Mouse (Mus musculus): Measurements from ENCODE around the gene Thsd4.

DNA sequence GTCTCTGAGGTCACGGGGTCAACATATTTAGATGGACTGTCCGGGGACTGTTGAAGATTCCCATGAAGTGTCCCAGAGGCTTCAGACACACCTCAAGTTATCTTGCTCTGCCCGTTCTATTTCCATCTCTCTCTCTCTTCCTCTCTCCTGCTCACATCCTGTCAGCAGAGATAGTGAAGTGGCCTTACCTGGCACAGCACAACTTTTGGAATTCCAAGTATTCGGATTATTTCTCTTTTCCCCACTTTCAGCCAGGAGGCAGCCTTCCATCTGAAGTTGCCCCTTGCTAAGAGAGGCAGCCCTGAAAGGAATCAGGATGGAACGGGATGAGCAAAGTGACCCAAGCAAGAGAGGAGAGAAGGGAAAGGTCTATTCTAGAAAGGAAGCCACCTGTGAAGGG, 4.3 kb upstream of the Thsd4 start:
- TF ChIP-seq E2F4 (IDR thresholded peaks at IDR 0.05; ENCODE audit: insufficient read depth) (no peak), TCF3 (IDR thresholded peaks at IDR 0.05; ENCODE audit: insufficient read length, low read depth) (no peak), POLR2A (IDR thresholded peaks at IDR 0.05; ENCODE audit: insufficient read length, low read depth) (no peak), CEBPB (IDR thresholded peaks at IDR 0.05; ENCODE audit: insufficient read depth, poor library complexity, severe bottlenecking) (no peak), USF1 (IDR thresholded peaks at IDR 0.05; ENCODE audit: low read depth) (no peak)

Measured in myocyte (in vitro differentiated cells).